Mouse (Mus musculus): ENCODE data around the gene Rbm4. TPM values are rescaled to one million over a fixed set of nuclear protein-coding genes. Genes with fewer than 3 reads are reported as not detected.
"Not testable (repeated sequence)": the region's sequence is repeated elsewhere in the genome, so short reads cannot be mapped to it uniquely, and the experiment has no call there.

Gene Rbm4
- polyA plus RNA-seq, 1 experiment from 2014 or later = 106 TPM

DNA sequence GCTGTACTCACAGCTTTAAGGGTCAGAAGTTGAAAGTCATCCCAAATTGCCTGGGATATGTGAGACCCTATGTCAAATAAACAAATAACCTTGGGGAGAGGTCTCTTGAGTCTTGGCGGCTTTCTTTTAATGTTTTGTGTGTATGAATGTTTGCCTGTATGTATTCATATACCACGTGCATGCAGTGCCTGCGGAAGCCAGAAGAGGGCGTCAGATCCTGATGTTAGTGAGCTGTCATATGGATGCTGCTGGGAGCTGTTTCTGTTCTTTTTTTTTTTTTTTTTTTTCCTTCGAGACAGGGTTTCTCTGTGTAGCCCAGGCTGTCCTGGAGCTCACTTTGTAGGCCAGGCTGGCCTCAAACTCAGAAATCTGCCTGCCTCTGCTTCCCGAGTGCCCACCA, 19.3 kb upstream of the Rbm4 start:
- Histone ChIP-seq H3K9me3 (no peaks in the 10 kb centered on the region; the same call in 1 of the 2 replicates), H3K27ac (no peak overlapping the region), H3K27me3 (ENCODE audit: insufficient read depth, poor library complexity, severe bottlenecking) (no peaks in the 10 kb centered on the region), H3K4me3 (no peak overlapping the region), H3K4me1 (replicated peaks) (peaks cover 24% of the 10 kb centered on the region), H3K36me3 (no peaks in the 10 kb centered on the region)
- 79% methylated on average over 6 of the region's 6 CpGs for WGBS
- DNase-seq (ENCODE audit: low spot score) = peak; percentile 24

DNA sequence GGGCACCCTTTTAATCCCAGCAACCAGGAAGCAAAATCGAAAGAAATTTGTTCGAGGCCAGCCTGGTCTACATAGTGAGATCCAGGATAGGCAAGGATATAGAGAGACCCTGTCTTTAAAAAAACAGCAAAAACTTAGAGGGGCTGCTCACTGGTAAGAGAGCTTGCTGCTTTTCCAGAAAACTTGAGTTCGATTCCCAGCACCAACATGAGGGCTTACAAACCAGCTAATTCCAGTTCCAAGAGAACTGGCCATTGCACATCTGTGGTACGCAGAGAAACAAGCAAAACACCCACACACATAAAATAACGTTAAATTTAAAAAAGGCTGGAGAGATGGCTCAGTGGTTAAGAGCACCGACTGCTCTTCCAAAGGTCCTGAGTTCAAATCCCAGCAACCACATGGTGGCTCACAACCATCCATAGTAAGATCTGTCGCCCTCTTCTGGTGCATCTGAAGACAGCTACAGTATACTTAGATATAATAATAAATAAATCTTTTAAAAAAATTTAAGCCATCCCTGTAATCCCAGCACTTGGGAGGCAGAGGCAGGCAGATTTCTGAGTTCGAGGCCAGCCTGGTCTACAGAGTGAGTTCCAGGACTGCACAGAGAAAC, 18.7 kb upstream of the Rbm4 start:
- DNase-seq (ENCODE audit: low spot score); H3K27me3 ChIP-seq (ENCODE audit: insufficient read depth, poor library complexity, severe bottlenecking); H3K36me3 ChIP-seq; H3K9me3 ChIP-seq: not testable (repeated sequence)
- Histone ChIP-seq H3K4me3 (peak overlapping the region; percentile 71), H3K27ac (peak overlapping the region; percentile 95), H3K4me1 (replicated peaks) (peaks cover 27% of the 10 kb centered on the region)
- WGBS = 77% methylated on average over 8 of the region's 8 CpGs

DNA sequence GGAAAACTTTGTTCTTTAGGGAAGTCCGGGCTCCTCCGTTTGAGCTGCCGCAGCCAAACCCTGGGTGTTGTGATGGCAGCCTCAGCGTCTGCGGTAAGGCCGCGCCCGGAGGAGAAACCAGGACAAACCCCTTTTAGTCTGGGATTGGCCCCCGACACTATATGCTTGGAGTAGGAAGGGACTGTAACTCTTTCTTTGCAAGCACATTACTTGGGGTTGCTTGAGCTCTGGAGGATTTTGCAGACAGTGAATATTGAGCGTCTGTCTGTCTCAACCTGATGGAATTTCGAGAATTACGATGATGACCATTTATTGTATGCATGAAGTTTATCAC, 18.2 kb upstream of the Rbm4 start:
- WGBS = 6% methylated on average over 12 of the region's 12 CpGs
- H3K4me1 ChIP-seq (replicated peaks) = peaks cover 27% of the 10 kb centered on the region

GRCm38 (mm10) chr19:4811063-4811908, 17.6 kb upstream of the Rbm4 start, which contains the start of the genes Gm21992 and Rbm14:
TSS of gene Gm21992 (minus strand) at chr19:4811612.
TSS of gene Rbm14 (minus strand) at chr19:4811634.
- peaks cover 27% of the 10 kb centered on the region for H3K4me1 ChIP-seq (replicated peaks)
- H3K27me3 ChIP-seq (ENCODE audit: insufficient read depth, poor library complexity, severe bottlenecking) = no peaks in the 10 kb centered on the region
- peak within 1 kb of the TSS; percentile 71 for H3K4me3 ChIP-seq
- H3K27ac ChIP-seq = peak within 1 kb of the TSS; percentile 95
- peak; percentile 98 for DNase-seq (ENCODE audit: low spot score)
- no peaks in the 10 kb centered on the region; the same call in 1 of the 2 replicates for H3K9me3 ChIP-seq
- peaks cover 11% of the 10 kb centered on the region for H3K36me3 ChIP-seq
- WGBS = under 1% methylated on average over 83 of the region's 83 CpGs

More for the DNA sequence above, 18.2 kb upstream of the Rbm4 start:
- peak overlapping the region; percentile 71 for H3K4me3 ChIP-seq
- no peaks in the 10 kb centered on the region for H3K27me3 ChIP-seq (ENCODE audit: insufficient read depth, poor library complexity, severe bottlenecking)
- DNase-seq (ENCODE audit: low spot score) = no peak
- no peaks in the 10 kb centered on the region; the same call in 1 of the 2 replicates for H3K9me3 ChIP-seq
- peaks cover 5% of the 10 kb centered on the region for H3K36me3 ChIP-seq
- H3K27ac ChIP-seq = peak overlapping the region; percentile 95

- Histone ChIP-seq H3K27ac (peak overlapping the region; percentile 95), H3K9me3 (no peaks in the 10 kb centered on the region; the same call in 1 of the 2 replicates), H3K36me3 (peaks cover 12% of the 10 kb centered on the region), H3K4me3 (peak overlapping the region; percentile 71), H3K27me3 (ENCODE audit: insufficient read depth, poor library complexity, severe bottlenecking) (no peaks in the 10 kb centered on the region), H3K4me1 (replicated peaks) (peaks cover 27% of the 10 kb centered on the region)
- DNase-seq (ENCODE audit: low spot score) = no peak
- under 1% methylated on average over 17 of the region's 17 CpGs for WGBS
Observed at GRCm38 (mm10) chr19:4810746-4811062, 17.0 kb upstream of the Rbm4 start.

DNA sequence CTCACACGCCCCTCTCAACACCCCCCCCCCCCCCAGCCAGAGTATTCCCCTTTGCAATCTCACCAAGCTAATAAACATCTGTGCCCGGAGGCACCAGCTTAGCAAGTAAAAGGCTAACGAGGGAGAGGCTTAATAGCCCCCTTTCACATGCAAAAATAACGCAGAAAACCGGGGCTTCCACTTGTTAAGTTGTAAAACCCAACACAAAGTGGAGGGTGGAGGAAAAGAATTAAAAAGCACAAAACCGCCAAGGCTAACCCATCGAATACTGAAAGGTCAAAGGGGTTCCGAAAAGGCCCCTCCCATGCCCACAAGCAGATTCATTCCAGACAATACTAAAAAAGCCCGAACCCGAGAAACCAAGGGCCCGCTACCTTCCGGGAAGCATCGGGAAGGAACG, 16.6 kb upstream of the Rbm4 start:
- under 1% methylated on average over 14 of the region's 14 CpGs for WGBS
- H3K9me3 ChIP-seq = no peaks in the 10 kb centered on the region; the same call in 1 of the 2 replicates
- H3K4me3 ChIP-seq = peak overlapping the region; percentile 71
- no peak for DNase-seq (ENCODE audit: low spot score)
- H3K27ac ChIP-seq = peak overlapping the region; percentile 95
- H3K27me3 ChIP-seq (ENCODE audit: insufficient read depth, poor library complexity, severe bottlenecking) = no peaks in the 10 kb centered on the region
- H3K4me1 ChIP-seq (replicated peaks) = peaks cover 27% of the 10 kb centered on the region
- H3K36me3 ChIP-seq = peaks cover 12% of the 10 kb centered on the region

- WGBS = 84% methylated on average over 10 of the region's 10 CpGs
- Histone ChIP-seq H3K27ac (peak overlapping the region; percentile 40; the same call in 1 of the 2 replicates), H3K4me3 (no peak overlapping the region), H3K36me3 (peaks cover 72% of the 10 kb centered on the region), H3K9me3 (no peaks in the 10 kb centered on the region), H3K27me3 (ENCODE audit: insufficient read depth, poor library complexity, severe bottlenecking) (no peaks in the 10 kb centered on the region), H3K4me1 (replicated peaks) (peaks cover 23% of the 10 kb centered on the region)
- peak; percentile 21 for DNase-seq (ENCODE audit: low spot score)
Observed at GRCm38 (mm10) chr19:4803283-4803682, 9.6 kb upstream of the Rbm4 start.

DNA sequence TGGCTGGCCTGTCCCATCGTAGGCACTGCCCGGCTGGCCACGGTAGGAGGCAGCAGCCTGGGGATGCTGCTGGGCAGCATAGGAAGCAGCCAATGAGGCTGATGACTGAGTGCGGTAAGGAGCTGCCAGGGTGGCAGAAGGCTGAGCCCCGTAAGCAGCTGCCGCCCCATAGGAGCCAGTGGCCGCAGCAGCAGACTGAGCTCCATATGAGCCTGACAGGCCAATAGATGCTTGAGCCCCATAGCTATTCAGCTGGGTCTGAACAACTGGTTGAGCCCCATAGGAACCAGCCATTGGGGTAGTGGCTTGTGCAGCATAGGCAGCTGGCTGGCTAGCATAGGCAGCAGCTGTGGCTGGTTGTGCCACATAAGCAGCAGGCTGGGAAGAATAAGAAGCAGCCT, 9.0 kb upstream of the Rbm4 start:
- H3K4me1 ChIP-seq (replicated peaks) = peaks cover 17% of the 10 kb centered on the region
- no peaks in the 10 kb centered on the region for H3K9me3 ChIP-seq
- H3K27me3 ChIP-seq (ENCODE audit: insufficient read depth, poor library complexity, severe bottlenecking) = no peaks in the 10 kb centered on the region
- 95% methylated on average over 7 of the region's 7 CpGs for WGBS
- DNase-seq (ENCODE audit: low spot score) = no peak
- no peak overlapping the region for H3K27ac ChIP-seq
- peaks cover 78% of the 10 kb centered on the region for H3K36me3 ChIP-seq
- H3K4me3 ChIP-seq = no peak overlapping the region

- DNase-seq (ENCODE audit: low spot score) = no peak
- 94% methylated on average over 5 of the region's 5 CpGs for WGBS
- Histone ChIP-seq H3K4me1 (replicated peaks) (peaks cover 23% of the 10 kb centered on the region), H3K36me3 (peaks cover 79% of the 10 kb centered on the region), H3K9me3 (no peaks in the 10 kb centered on the region), H3K27ac (no peak overlapping the region), H3K27me3 (ENCODE audit: insufficient read depth, poor library complexity, severe bottlenecking) (no peaks in the 10 kb centered on the region), H3K4me3 (no peak overlapping the region)
Observed at GRCm38 (mm10) chr19:4799083-4799482, 5.4 kb upstream of the Rbm4 start.

GRCm38 (mm10) chr19:4797846-4798245, 4.1 kb upstream of the Rbm4 start:
- 98% methylated on average over 2 of the region's 2 CpGs for WGBS
- no peaks in the 10 kb centered on the region for H3K9me3 ChIP-seq
- no peaks in the 10 kb centered on the region for H3K27me3 ChIP-seq (ENCODE audit: insufficient read depth, poor library complexity, severe bottlenecking)
- H3K4me3 ChIP-seq = no peak overlapping the region
- H3K27ac ChIP-seq = no peak overlapping the region
- H3K36me3 ChIP-seq = peaks cover 66% of the 10 kb centered on the region
- H3K4me1 ChIP-seq (replicated peaks) = peaks cover 14% of the 10 kb centered on the region
- DNase-seq (ENCODE audit: low spot score) = no peak

GRCm38 (mm10) chr19:4795929-4796328, 2.2 kb upstream of the Rbm4 start:
- peaks cover 60% of the 10 kb centered on the region for H3K36me3 ChIP-seq
- no peak overlapping the region for H3K4me3 ChIP-seq
- no peak for DNase-seq (ENCODE audit: low spot score)
- no peaks in the 10 kb centered on the region for H3K9me3 ChIP-seq
- H3K27ac ChIP-seq = no peak overlapping the region
- peaks cover 24% of the 10 kb centered on the region for H3K4me1 ChIP-seq (replicated peaks)
- no peaks in the 10 kb centered on the region for H3K27me3 ChIP-seq (ENCODE audit: insufficient read depth, poor library complexity, severe bottlenecking)
- 86% methylated on average over 1 of the region's 1 CpGs for WGBS

- 2% methylated on average over 16 of the region's 16 CpGs for WGBS
- DNase-seq (ENCODE audit: low spot score) = no peak
- Histone ChIP-seq H3K4me3 (peak overlapping the region; percentile 77), H3K27me3 (ENCODE audit: insufficient read depth, poor library complexity, severe bottlenecking) (no peaks in the 10 kb centered on the region), H3K9me3 (no peaks in the 10 kb centered on the region), H3K27ac (peak overlapping the region; percentile 90), H3K4me1 (replicated peaks) (peaks cover 40% of the 10 kb centered on the region), H3K36me3 (peaks cover 60% of the 10 kb centered on the region)
Observed at GRCm38 (mm10) chr19:4793281-4793830, 345 bp downstream of the Rbm4 start.

GRCm38 (mm10) chr19:4786313-4786712, 7.4 kb downstream of the Rbm4 start:
- H3K36me3 ChIP-seq = peaks cover 100% of the 10 kb centered on the region
- WGBS = over 99% methylated on average over 2 of the region's 2 CpGs

More at GRCm38 (mm10) chr19:4786313-4786712, 7.4 kb downstream of the Rbm4 start:
- H3K9me3 ChIP-seq = no peaks in the 10 kb centered on the region
- peaks cover 27% of the 10 kb centered on the region for H3K4me1 ChIP-seq (replicated peaks)
- H3K27me3 ChIP-seq (ENCODE audit: insufficient read depth, poor library complexity, severe bottlenecking) = no peaks in the 10 kb centered on the region
- no peak for DNase-seq (ENCODE audit: low spot score)
- H3K4me3 ChIP-seq = no peak overlapping the region
- no peak overlapping the region for H3K27ac ChIP-seq

Data from hindbrain, embryonic 10.5 days (tissue).